Mouse (Mus musculus): ENCODE results near the gene Serpina6. TPM values are rescaled to one million over a fixed set of nuclear protein-coding genes. Genes with fewer than 3 reads are reported as not detected.
A peak's percentile ranks its signal among the peaks of the same experiment; 100 is the strongest.

Serpina6 gene
- polyA plus RNA-seq, 1 experiment from 2014 or later, result 0.33 TPM

DNA sequence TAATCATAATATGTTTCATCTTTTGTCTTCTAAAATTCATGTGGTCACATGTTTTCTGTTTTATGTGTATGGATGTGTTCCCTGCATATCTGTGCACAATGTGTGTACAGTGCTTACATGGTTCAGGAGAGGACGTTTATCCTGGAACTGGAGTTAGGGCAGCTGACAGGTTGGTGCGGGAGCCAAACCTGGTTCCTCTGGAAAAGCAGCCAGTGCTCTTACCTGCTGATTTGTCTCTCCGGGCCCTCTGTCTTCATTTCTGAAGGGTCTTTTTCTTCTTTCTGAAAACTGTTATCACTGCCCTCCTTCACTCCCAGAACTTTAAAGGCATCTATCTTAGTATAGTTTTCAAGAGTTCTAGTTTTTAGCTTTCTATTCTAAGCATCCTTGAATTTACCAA lies 13.2 kb downstream of the Serpina6 start:
- no peaks in the 10 kb centered on the region for H3K4me1 ChIP-seq (ENCODE audit: control insufficient read depth, insufficient read depth, low read length)
- ATAC-seq (ENCODE audit: insufficient read depth, low FRiP score, low TSS enrichment) (no peak), DNase-seq (ENCODE audit: low spot score) (no peak)
- no peaks in the 10 kb centered on the region for H3K36me3 ChIP-seq (ENCODE audit: control insufficient read depth, insufficient read depth, low read length)
- H3K27ac ChIP-seq (ENCODE audit: low read depth, low read length), result no peak overlapping the region
- no peaks in the 10 kb centered on the region for H3K27me3 ChIP-seq (ENCODE audit: control insufficient read depth, insufficient read depth, low read length)
- H3K4me2 ChIP-seq (ENCODE audit: low read depth), result no peak overlapping the region
- no peak overlapping the region for H3K9ac ChIP-seq (ENCODE audit: low read length)
- 85% methylated on average over 3 of the region's 3 CpGs for WGBS
- H3K4me3 ChIP-seq (ENCODE audit: low read depth, low read length), result no peak overlapping the region
- no peaks in the 10 kb centered on the region for H3K9me3 ChIP-seq (ENCODE audit: control insufficient read depth, low read length)

DNA sequence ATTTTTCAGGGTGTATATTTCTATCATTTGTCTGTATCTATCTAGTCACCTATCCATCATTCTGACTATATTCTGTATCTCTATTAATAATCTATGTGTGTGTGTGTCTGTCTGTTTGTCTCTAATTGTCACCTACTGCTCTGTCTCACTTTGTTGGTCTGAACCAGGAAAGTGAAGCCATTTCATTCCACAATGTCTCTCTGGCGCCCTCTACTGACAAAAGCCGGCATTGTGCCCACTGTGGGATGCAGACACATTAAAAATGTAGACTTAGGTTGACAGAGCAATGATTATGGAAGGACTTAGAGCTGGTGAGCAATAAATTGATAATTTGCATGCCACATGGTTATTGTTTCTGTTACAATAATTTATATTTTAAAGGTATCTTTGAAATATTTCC lies 13.7 kb downstream of the Serpina6 start:
- H3K4me1 ChIP-seq (ENCODE audit: control insufficient read depth, insufficient read depth, low read length), result no peaks in the 10 kb centered on the region
- no peak overlapping the region for H3K4me2 ChIP-seq (ENCODE audit: low read depth)
- H3K27me3 ChIP-seq (ENCODE audit: control insufficient read depth, insufficient read depth, low read length), result no peaks in the 10 kb centered on the region
- H3K9me3 ChIP-seq (ENCODE audit: control insufficient read depth, low read length), result no peaks in the 10 kb centered on the region
- no peak overlapping the region for H3K4me3 ChIP-seq (ENCODE audit: low read depth, low read length)
- H3K36me3 ChIP-seq (ENCODE audit: control insufficient read depth, insufficient read depth, low read length), result no peaks in the 10 kb centered on the region
- DNase-seq (ENCODE audit: low spot score) (peak; percentile 79), ATAC-seq (ENCODE audit: insufficient read depth, low FRiP score, low TSS enrichment) (no peak)
- no peak overlapping the region for H3K27ac ChIP-seq (ENCODE audit: low read depth, low read length)
- H3K9ac ChIP-seq (ENCODE audit: low read length), result no peak overlapping the region
- WGBS, result 0% methylated on average over 2 of the region's 2 CpGs

DNA sequence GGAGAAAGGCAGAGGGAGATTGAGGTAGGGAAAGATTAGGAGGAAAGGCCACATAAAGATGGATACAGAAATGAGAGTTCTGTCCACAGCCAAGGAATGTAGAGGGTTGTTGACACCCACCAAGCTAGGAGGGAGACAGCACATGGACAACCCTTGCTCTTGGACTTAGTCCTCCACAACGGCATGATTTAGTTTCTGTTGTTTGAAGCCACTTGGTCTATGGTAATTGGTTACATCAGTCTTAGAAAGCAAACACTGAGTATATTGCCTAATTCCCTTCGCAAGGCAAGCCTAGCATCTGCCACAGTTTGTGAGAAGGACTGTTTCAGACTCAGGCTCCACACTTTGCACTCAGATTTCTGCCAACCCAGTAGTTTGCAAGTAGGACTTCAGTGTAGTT lies 21.2 kb downstream of the Serpina6 start:
- H3K27me3 ChIP-seq (ENCODE audit: control insufficient read depth, insufficient read depth, low read length), result no peaks in the 10 kb centered on the region
- DNase-seq (ENCODE audit: low spot score) (no peak), ATAC-seq (ENCODE audit: insufficient read depth, low FRiP score, low TSS enrichment) (no peak)
- no peaks in the 10 kb centered on the region for H3K4me1 ChIP-seq (ENCODE audit: control insufficient read depth, insufficient read depth, low read length)
- no peak overlapping the region for H3K4me3 ChIP-seq (ENCODE audit: low read depth, low read length)
- no peak overlapping the region for H3K4me2 ChIP-seq (ENCODE audit: low read depth)
- H3K9ac ChIP-seq (ENCODE audit: low read length), result no peak overlapping the region
- no peak overlapping the region for H3K27ac ChIP-seq (ENCODE audit: low read depth, low read length)
- no peaks in the 10 kb centered on the region for H3K36me3 ChIP-seq (ENCODE audit: control insufficient read depth, insufficient read depth, low read length)
- 75% methylated on average over 2 of the region's 2 CpGs for WGBS
- no peaks in the 10 kb centered on the region for H3K9me3 ChIP-seq (ENCODE audit: control insufficient read depth, low read length)

DNA sequence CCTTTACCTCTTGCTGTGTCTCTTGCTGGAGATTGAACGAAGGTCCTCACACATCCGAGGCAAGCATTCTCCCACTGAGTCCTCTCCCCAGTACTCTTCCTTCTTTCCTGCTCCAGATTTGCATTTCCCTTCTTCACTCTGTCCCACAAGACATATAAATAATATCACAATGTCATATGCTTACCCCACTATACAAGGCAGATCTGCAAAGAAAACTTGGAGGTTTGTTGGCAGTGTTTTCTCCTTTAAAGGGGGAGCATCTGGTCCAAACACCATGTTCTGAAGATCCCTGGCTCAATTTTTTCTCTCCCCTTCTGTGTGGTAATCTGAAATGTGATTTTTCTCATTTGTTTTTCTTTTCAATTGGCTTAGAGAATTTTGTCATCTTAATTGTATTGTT lies 22.6 kb downstream of the Serpina6 start:
- WGBS, result 77% methylated on average over 2 of the region's 2 CpGs
- no peak for ATAC-seq (ENCODE audit: insufficient read depth, low FRiP score, low TSS enrichment)
- Histone ChIP-seq H3K9me3 (ENCODE audit: control insufficient read depth, low read length) (no peaks in the 10 kb centered on the region), H3K27me3 (ENCODE audit: control insufficient read depth, insufficient read depth, low read length) (no peaks in the 10 kb centered on the region), H3K4me1 (ENCODE audit: control insufficient read depth, insufficient read depth, low read length) (no peaks in the 10 kb centered on the region), H3K27ac (ENCODE audit: low read depth, low read length) (no peak overlapping the region), H3K36me3 (ENCODE audit: control insufficient read depth, insufficient read depth, low read length) (no peaks in the 10 kb centered on the region), H3K4me2 (ENCODE audit: low read depth) (no peak overlapping the region), H3K4me3 (ENCODE audit: low read depth, low read length) (no peak overlapping the region), H3K9ac (ENCODE audit: low read length) (no peak overlapping the region)
- no peak for DNase-seq (ENCODE audit: low spot score)

DNA sequence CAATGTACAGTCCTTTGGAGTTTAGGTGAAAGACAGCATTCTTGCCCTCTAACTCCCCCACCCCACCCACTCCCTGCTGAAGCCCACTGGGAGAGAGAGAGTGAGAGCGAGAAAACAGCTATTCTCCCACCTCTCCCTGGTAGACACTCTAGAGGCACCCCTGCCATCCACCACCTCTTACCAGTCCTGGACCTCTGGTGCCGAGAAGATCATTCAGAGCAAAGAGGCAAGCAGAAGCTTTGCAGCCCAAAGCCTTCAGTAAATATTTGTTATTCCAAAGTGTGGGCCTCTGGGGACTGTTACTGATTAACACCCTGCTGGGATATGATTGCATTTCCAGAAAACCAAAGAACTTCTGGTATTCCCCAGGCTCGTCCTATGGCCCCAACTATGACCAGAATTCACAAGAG lies 25.8 kb downstream of the Serpina6 start, which contains the start of gene Serpina10:
Gene Serpina10 (minus strand): TSS at position 242 of the 410 bp plus-strand sequence.
- no peak within 1 kb of the TSS for H3K9ac ChIP-seq (ENCODE audit: low read length)
- H3K4me1 ChIP-seq (ENCODE audit: control insufficient read depth, insufficient read depth, low read length), result no peaks in the 10 kb centered on the region
- 57% methylated on average over 3 of the region's 3 CpGs for WGBS
- no peak within 1 kb of the TSS for H3K27ac ChIP-seq (ENCODE audit: low read depth, low read length)
- no peak for ATAC-seq (ENCODE audit: insufficient read depth, low FRiP score, low TSS enrichment)
- H3K27me3 ChIP-seq (ENCODE audit: control insufficient read depth, insufficient read depth, low read length), result no peaks in the 10 kb centered on the region
- H3K4me3 ChIP-seq (ENCODE audit: low read depth, low read length), result no peak within 1 kb of the TSS
- H3K36me3 ChIP-seq (ENCODE audit: control insufficient read depth, insufficient read depth, low read length), result no peaks in the 10 kb centered on the region
- H3K4me2 ChIP-seq (ENCODE audit: low read depth), result no peak within 1 kb of the TSS
- no peaks in the 10 kb centered on the region for H3K9me3 ChIP-seq (ENCODE audit: control insufficient read depth, low read length)
- DNase-seq (ENCODE audit: low spot score), result no peak

DNA sequence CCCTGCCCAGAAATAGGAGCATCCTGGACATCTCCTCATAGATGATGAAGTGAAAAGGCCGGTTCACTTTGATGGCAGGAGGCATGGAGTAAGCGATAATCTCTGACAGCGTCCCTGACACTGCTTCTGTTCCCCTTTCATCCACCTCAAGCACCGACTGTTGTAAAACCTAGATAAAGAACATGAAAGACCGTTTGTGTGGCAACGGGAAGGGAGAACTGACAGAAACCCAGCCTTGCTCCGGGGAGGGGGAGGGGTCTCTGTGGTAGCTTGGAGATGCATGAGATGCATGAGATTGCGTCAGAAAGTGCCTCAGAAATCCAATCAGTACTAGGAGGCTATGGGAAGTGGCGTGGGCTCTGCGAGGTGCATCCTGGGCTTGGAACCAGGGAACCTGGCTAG lies 40.2 kb downstream of the Serpina6 start:
- no peaks in the 10 kb centered on the region for H3K4me1 ChIP-seq (ENCODE audit: control insufficient read depth, insufficient read depth, low read length)
- no peaks in the 10 kb centered on the region for H3K9me3 ChIP-seq (ENCODE audit: control insufficient read depth, low read length)
- WGBS, result 88% methylated on average over 10 of the region's 10 CpGs
- ATAC-seq (ENCODE audit: insufficient read depth, low FRiP score, low TSS enrichment) (no peak), DNase-seq (ENCODE audit: low spot score) (no peak)
- H3K36me3 ChIP-seq (ENCODE audit: control insufficient read depth, insufficient read depth, low read length), result no peaks in the 10 kb centered on the region
- no peak overlapping the region for H3K9ac ChIP-seq (ENCODE audit: low read length)
- H3K27me3 ChIP-seq (ENCODE audit: control insufficient read depth, insufficient read depth, low read length), result no peaks in the 10 kb centered on the region
- no peak overlapping the region for H3K4me2 ChIP-seq (ENCODE audit: low read depth)
- no peak overlapping the region for H3K4me3 ChIP-seq (ENCODE audit: low read depth, low read length)
- H3K27ac ChIP-seq (ENCODE audit: low read depth, low read length), result no peak overlapping the region

DNA sequence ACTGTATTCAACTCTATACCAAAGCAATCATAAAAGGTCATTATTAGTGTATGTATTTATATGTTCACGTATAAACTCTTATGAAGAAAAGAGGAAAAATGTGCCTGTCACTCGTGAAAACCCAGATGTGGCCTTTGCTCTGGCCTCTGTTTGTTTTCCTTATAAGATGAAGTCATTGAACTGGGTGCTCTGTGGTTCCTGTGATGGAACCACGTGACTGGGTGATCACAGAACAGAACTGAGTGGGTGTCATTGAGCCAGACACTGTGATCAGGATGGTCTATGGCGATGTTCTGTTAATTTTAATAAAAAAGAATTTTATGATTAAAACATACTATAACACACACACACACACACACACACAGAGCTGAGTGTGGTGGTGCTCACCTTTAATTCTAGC lies 41.3 kb downstream of the Serpina6 start:
- Histone ChIP-seq H3K9me3 (ENCODE audit: control insufficient read depth, low read length) (no peaks in the 10 kb centered on the region), H3K4me1 (ENCODE audit: control insufficient read depth, insufficient read depth, low read length) (no peaks in the 10 kb centered on the region), H3K27me3 (ENCODE audit: control insufficient read depth, insufficient read depth, low read length) (no peaks in the 10 kb centered on the region), H3K36me3 (ENCODE audit: control insufficient read depth, insufficient read depth, low read length) (no peaks in the 10 kb centered on the region), H3K4me2 (ENCODE audit: low read depth) (no peak overlapping the region), H3K9ac (ENCODE audit: low read length) (no peak overlapping the region), H3K4me3 (ENCODE audit: low read depth, low read length) (no peak overlapping the region), H3K27ac (ENCODE audit: low read depth, low read length) (no peak overlapping the region)
- DNase-seq (ENCODE audit: low spot score) (no peak), ATAC-seq (ENCODE audit: insufficient read depth, low FRiP score, low TSS enrichment) (no peak)
- WGBS, result 86% methylated on average over 4 of the region's 4 CpGs

DNA sequence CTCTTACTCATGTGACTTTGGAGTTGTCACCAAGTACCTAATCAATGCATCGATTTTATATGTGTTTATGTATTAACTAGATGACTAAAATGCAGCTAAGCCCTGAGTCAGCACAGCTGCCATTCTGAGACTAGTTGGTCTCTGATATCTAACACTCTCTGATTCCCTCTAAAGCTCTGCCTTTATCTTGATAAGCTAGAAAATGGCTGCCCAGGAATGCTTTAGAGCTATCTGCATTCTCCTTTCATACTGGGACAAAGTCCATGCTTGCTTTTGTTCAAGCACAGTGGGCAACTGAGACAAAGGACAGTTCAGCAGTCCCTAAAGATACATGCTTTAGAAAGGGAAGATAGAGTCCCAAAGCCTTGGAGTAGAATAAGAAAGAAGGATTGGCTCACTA lies 41.9 kb downstream of the Serpina6 start:
- no peaks in the 10 kb centered on the region for H3K36me3 ChIP-seq (ENCODE audit: control insufficient read depth, insufficient read depth, low read length)
- H3K27ac ChIP-seq (ENCODE audit: low read depth, low read length), result no peak overlapping the region
- WGBS, result 80% methylated on average over 1 of the region's 1 CpGs
- H3K4me2 ChIP-seq (ENCODE audit: low read depth), result no peak overlapping the region
- no peaks in the 10 kb centered on the region for H3K27me3 ChIP-seq (ENCODE audit: control insufficient read depth, insufficient read depth, low read length)
- no peaks in the 10 kb centered on the region for H3K4me1 ChIP-seq (ENCODE audit: control insufficient read depth, insufficient read depth, low read length)
- ATAC-seq (ENCODE audit: insufficient read depth, low FRiP score, low TSS enrichment), result no peak
- no peak overlapping the region for H3K4me3 ChIP-seq (ENCODE audit: low read depth, low read length)
- H3K9me3 ChIP-seq (ENCODE audit: control insufficient read depth, low read length), result no peaks in the 10 kb centered on the region
- no peak overlapping the region for H3K9ac ChIP-seq (ENCODE audit: low read length)
- DNase-seq (ENCODE audit: low spot score), result no peak

DNA sequence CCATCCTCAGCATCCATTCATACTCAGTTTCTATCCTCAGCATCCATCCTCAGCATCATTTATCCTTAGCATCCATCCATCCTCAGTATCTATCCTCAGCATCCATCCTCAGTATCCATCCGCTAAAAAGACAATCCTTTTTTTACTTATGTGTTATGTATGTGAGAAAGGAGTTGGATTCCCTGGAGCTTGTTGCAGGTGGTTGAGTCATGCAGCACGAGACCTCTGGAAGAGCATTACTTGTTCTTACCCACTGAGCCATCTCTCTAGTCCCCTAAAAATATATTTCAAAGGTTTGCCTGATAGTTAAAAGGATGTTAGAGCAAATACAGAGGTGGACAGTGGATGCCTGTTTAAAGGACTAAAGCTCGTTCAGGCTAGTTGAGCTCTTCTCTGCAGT lies 55.2 kb downstream of the Serpina6 start:
- no peak overlapping the region for H3K27ac ChIP-seq (ENCODE audit: low read depth, low read length)
- 75% methylated on average over 3 of the region's 3 CpGs for WGBS
- H3K4me3 ChIP-seq (ENCODE audit: low read depth, low read length), result no peak overlapping the region
- H3K9ac ChIP-seq (ENCODE audit: low read length), result no peak overlapping the region
- ATAC-seq (ENCODE audit: insufficient read depth, low FRiP score, low TSS enrichment) (no peak), DNase-seq (ENCODE audit: low spot score) (no peak)
- no peaks in the 10 kb centered on the region for H3K36me3 ChIP-seq (ENCODE audit: control insufficient read depth, insufficient read depth, low read length)
- no peaks in the 10 kb centered on the region for H3K4me1 ChIP-seq (ENCODE audit: control insufficient read depth, insufficient read depth, low read length)
- no peak overlapping the region for H3K4me2 ChIP-seq (ENCODE audit: low read depth)
- H3K9me3 ChIP-seq (ENCODE audit: control insufficient read depth, low read length), result no peaks in the 10 kb centered on the region
- no peaks in the 10 kb centered on the region for H3K27me3 ChIP-seq (ENCODE audit: control insufficient read depth, insufficient read depth, low read length)
